Mouse (Mus musculus): Measurements from ENCODE around the gene Atrnl1. TPM values are rescaled to one million over a fixed set of nuclear protein-coding genes. Genes with fewer than 3 reads are reported as not detected.

Gene Atrnl1
- polyA plus RNA-seq, 1 experiment from 2014 or later = 8.2 TPM

GRCm38 (mm10) chr19:57782366-57783089 is 171.7 kb downstream of the Atrnl1 start:
- Histone ChIP-seq H3K4me1 (replicated peaks) (no peaks in the 10 kb centered on the region; the same call in 1 of the 2 replicates), H3K27me3 (no peaks in the 10 kb centered on the region), H3K27ac (no peak overlapping the region), H3K9ac (replicated peaks) (no peak overlapping the region), H3K4me3 (replicated peaks) (no peak overlapping the region), H3K9me3 (no peaks in the 10 kb centered on the region), H3K36me3 (peaks cover 4% of the 10 kb centered on the region), H3K4me2 (no peak overlapping the region)
- ATAC-seq (ENCODE audit: insufficient number of reproducible peaks, insufficient read depth, low FRiP score, low TSS enrichment, low read depth) = no peak
- 91% methylated on average over 3 of the region's 3 CpGs for WGBS

GRCm38 (mm10) chr19:57786699-57787098 is 175.9 kb downstream of the Atrnl1 start:
- Histone ChIP-seq H3K9me3 (no peaks in the 10 kb centered on the region), H3K4me1 (replicated peaks) (no peaks in the 10 kb centered on the region; the same call in 1 of the 2 replicates), H3K9ac (replicated peaks) (no peak overlapping the region), H3K4me2 (no peak overlapping the region), H3K27me3 (no peaks in the 10 kb centered on the region), H3K4me3 (replicated peaks) (no peak overlapping the region), H3K27ac (peak overlapping the region; percentile 31; the same call in 1 of the 2 replicates), H3K36me3 (peaks cover 7% of the 10 kb centered on the region)
- 67% methylated on average over 5 of the region's 5 CpGs for WGBS
- ATAC-seq (ENCODE audit: insufficient number of reproducible peaks, insufficient read depth, low FRiP score, low TSS enrichment, low read depth) = no peak

GRCm38 (mm10) chr19:57802207-57802606 is 191.4 kb downstream of the Atrnl1 start:
- Histone ChIP-seq H3K27me3 (no peaks in the 10 kb centered on the region), H3K36me3 (no peaks in the 10 kb centered on the region), H3K9ac (replicated peaks) (no peak overlapping the region), H3K4me1 (replicated peaks) (peaks cover 7% of the 10 kb centered on the region; the same call in 1 of the 2 replicates), H3K4me2 (no peak overlapping the region), H3K27ac (no peak overlapping the region), H3K4me3 (replicated peaks) (no peak overlapping the region), H3K9me3 (no peaks in the 10 kb centered on the region)
- ATAC-seq (ENCODE audit: insufficient number of reproducible peaks, insufficient read depth, low FRiP score, low TSS enrichment, low read depth) = no peak
- 90% methylated on average over 9 of the region's 9 CpGs for WGBS

GRCm38 (mm10) chr19:57802771-57803482 is 192.1 kb downstream of the Atrnl1 start:
- Histone ChIP-seq H3K27me3 (no peaks in the 10 kb centered on the region), H3K4me3 (replicated peaks) (no peak overlapping the region), H3K36me3 (no peaks in the 10 kb centered on the region), H3K27ac (no peak overlapping the region), H3K4me2 (no peak overlapping the region), H3K9ac (replicated peaks) (no peak overlapping the region), H3K9me3 (no peaks in the 10 kb centered on the region), H3K4me1 (replicated peaks) (peaks cover 7% of the 10 kb centered on the region; the same call in 1 of the 2 replicates)
- ATAC-seq (ENCODE audit: insufficient number of reproducible peaks, insufficient read depth, low FRiP score, low TSS enrichment, low read depth) = no peak
- 64% methylated on average over 14 of the region's 14 CpGs for WGBS

GRCm38 (mm10) chr19:57803483-57803820 is 192.6 kb downstream of the Atrnl1 start:
- Histone ChIP-seq H3K36me3 (no peaks in the 10 kb centered on the region), H3K4me3 (replicated peaks) (no peak overlapping the region), H3K9me3 (no peaks in the 10 kb centered on the region), H3K27me3 (no peaks in the 10 kb centered on the region), H3K4me1 (replicated peaks) (peaks cover 9% of the 10 kb centered on the region; the same call in 1 of the 2 replicates), H3K27ac (no peak overlapping the region), H3K4me2 (no peak overlapping the region), H3K9ac (replicated peaks) (no peak overlapping the region)
- WGBS = 69% methylated on average over 3 of the region's 3 CpGs
- no peak for ATAC-seq (ENCODE audit: insufficient number of reproducible peaks, insufficient read depth, low FRiP score, low TSS enrichment, low read depth)

GRCm38 (mm10) chr19:57808363-57808762 is 197.5 kb downstream of the Atrnl1 start:
- 70% methylated on average over 2 of the region's 2 CpGs for WGBS
- Histone ChIP-seq H3K36me3 (no peaks in the 10 kb centered on the region), H3K9me3 (no peaks in the 10 kb centered on the region), H3K27me3 (no peaks in the 10 kb centered on the region), H3K4me1 (replicated peaks) (peaks cover 2% of the 10 kb centered on the region; the same call in 1 of the 2 replicates), H3K4me3 (replicated peaks) (no peak overlapping the region), H3K4me2 (no peak overlapping the region), H3K27ac (no peak overlapping the region), H3K9ac (replicated peaks) (no peak overlapping the region)
- ATAC-seq (ENCODE audit: insufficient number of reproducible peaks, insufficient read depth, low FRiP score, low TSS enrichment, low read depth) = no peak

- Histone ChIP-seq H3K36me3 (no peaks in the 10 kb centered on the region), H3K4me1 (replicated peaks) (0 out of 2 replicates have a peak, but pooled peaks cover 5% of the 10 kb centered on the region), H3K4me2 (no peak overlapping the region), H3K4me3 (replicated peaks) (no peak overlapping the region), H3K27ac (no peak overlapping the region), H3K9me3 (no peaks in the 10 kb centered on the region), H3K9ac (replicated peaks) (no peak overlapping the region), H3K27me3 (no peaks in the 10 kb centered on the region)
- 92% methylated on average over 6 of the region's 6 CpGs for WGBS
- ATAC-seq (ENCODE audit: insufficient number of reproducible peaks, insufficient read depth, low FRiP score, low TSS enrichment, low read depth) = no peak
Measured at GRCm38 (mm10) chr19:57814291-57814690, 203.5 kb downstream of the Atrnl1 start.

- Histone ChIP-seq H3K4me3 (replicated peaks) (no peak overlapping the region), H3K36me3 (no peaks in the 10 kb centered on the region), H3K9me3 (no peaks in the 10 kb centered on the region), H3K4me1 (replicated peaks) (0 out of 2 replicates have a peak, but pooled peaks cover 5% of the 10 kb centered on the region), H3K27ac (no peak overlapping the region), H3K4me2 (no peak overlapping the region), H3K27me3 (no peaks in the 10 kb centered on the region), H3K9ac (replicated peaks) (no peak overlapping the region)
- ATAC-seq (ENCODE audit: insufficient number of reproducible peaks, insufficient read depth, low FRiP score, low TSS enrichment, low read depth) = no peak
- WGBS = 85% methylated on average over 17 of the region's 17 CpGs
Measured at GRCm38 (mm10) chr19:57816221-57816996, 205.6 kb downstream of the Atrnl1 start.

GRCm38 (mm10) chr19:57817736-57818135 is 206.9 kb downstream of the Atrnl1 start:
- no peaks in the 10 kb centered on the region for H3K36me3 ChIP-seq
- H3K9ac ChIP-seq (replicated peaks) = no peak overlapping the region
- 54% methylated on average over 11 of the region's 11 CpGs for WGBS
- no peak overlapping the region for H3K4me2 ChIP-seq
- no peak overlapping the region for H3K27ac ChIP-seq
- H3K9me3 ChIP-seq = no peaks in the 10 kb centered on the region
- H3K4me1 ChIP-seq (replicated peaks) = 0 out of 2 replicates have a peak, but pooled peaks cover 5% of the 10 kb centered on the region
- no peak for ATAC-seq (ENCODE audit: insufficient number of reproducible peaks, insufficient read depth, low FRiP score, low TSS enrichment, low read depth)
- H3K4me3 ChIP-seq (replicated peaks) = no peak overlapping the region
- no peaks in the 10 kb centered on the region for H3K27me3 ChIP-seq

GRCm38 (mm10) chr19:57823446-57823845 is 212.6 kb downstream of the Atrnl1 start:
- WGBS = 81% methylated on average over 4 of the region's 4 CpGs
- Histone ChIP-seq H3K4me2 (no peak overlapping the region), H3K27me3 (no peaks in the 10 kb centered on the region), H3K9me3 (no peaks in the 10 kb centered on the region), H3K4me3 (replicated peaks) (no peak overlapping the region), H3K4me1 (replicated peaks) (no peaks in the 10 kb centered on the region), H3K9ac (replicated peaks) (no peak overlapping the region), H3K27ac (no peak overlapping the region), H3K36me3 (0 out of 2 replicates have a peak, but pooled peaks cover 5% of the 10 kb centered on the region)
- no peak for ATAC-seq (ENCODE audit: insufficient number of reproducible peaks, insufficient read depth, low FRiP score, low TSS enrichment, low read depth)
